Mouse (Mus musculus) thymus, adult 2 months (tissue): Measurements from ENCODE around the gene Sgcg.

Source experiments
- CTCF ChIP-seq: fragments of 200-500 bp; IDR thresholded peaks from 2 replicates; pipeline ENCODE4 v1.5.1; 2012; ENCODE audit warnings: mild to moderate bottlenecking, control low read depth, low read length, moderate library complexity, borderline replicate concordance; ENCODE audit not compliant: control insufficient read depth, poor library complexity, insufficient read depth; ENCODE audit errors: extremely low read depth
- POLR2A ChIP-seq: fragments of 200-500 bp; IDR thresholded peaks from 2 replicates; pipeline ENCODE4 v1.6.1; 2012; ENCODE audit warnings: mild to moderate bottlenecking, low read length, control low read depth, moderate library complexity; ENCODE audit not compliant: control insufficient read depth, poor library complexity, insufficient read depth; ENCODE audit errors: extremely low read depth

DNA sequence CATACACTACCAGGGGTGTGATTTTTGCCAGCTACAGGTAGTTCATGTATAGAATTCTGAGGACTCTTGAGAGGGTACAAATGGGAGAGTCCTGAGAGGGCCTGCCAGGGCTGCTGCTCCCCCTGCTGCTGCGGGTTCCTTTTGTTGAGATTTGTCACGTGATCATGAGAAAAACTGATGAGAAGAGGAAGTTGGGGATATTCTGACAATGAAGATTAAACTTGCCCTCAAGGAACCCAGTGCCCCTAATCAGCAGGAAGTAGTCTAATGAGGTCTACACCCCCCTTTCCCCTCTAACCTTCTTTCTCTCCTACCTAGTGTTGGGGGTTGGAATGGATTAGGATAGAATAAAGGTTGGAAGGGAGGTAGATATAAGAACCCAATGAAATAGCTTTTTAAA, 43.0 kb upstream of the Sgcg start:
- no peak for TF ChIP-seq POLR2A
- TF ChIP-seq CTCF = no peak
